Mouse (Mus musculus) left cerebral cortex, adult 18-20 months (tissue): ENCODE data around the gene Ces2g. TPM values are rescaled to one million over a fixed set of nuclear protein-coding genes. Genes with fewer than 3 reads are reported as not detected.

Source experiments
- DNase-seq, 2 experiments: peaks; one replicate each; pipeline ENCODE4 v3.0.0; 2021 to 2022; ENCODE audit warnings: low spot score in 2 of 2, mixed read lengths in 1 of 2
- long read RNA-seq, 2 experiments: library from polyadenylated mRNA; stranded (forward); transcript quantifications; one replicate each; pipeline ENCODE4 v2.0.0; 2021
- total RNA-seq, 2 experiments: library from RNA; stranded (reverse); gene quantifications; 2 replicates each; pipeline ENCODE4 v1.2.3; 2021

Gene Ces2g
- total RNA-seq: under 1 TPM; 0.21 to 0.45 TPM
- long read RNA-seq, experiment 1, partial matches to known transcripts: 1 of 1 reads
- long read RNA-seq, experiment 1, other reads (novel, unspliced or antisense): 0 of 1 reads
- long read RNA-seq, experiment 2, partial matches to known transcripts: 1 of 1 reads
- long read RNA-seq, experiment 2, other reads (novel, unspliced or antisense): 0 of 1 reads

DNA sequence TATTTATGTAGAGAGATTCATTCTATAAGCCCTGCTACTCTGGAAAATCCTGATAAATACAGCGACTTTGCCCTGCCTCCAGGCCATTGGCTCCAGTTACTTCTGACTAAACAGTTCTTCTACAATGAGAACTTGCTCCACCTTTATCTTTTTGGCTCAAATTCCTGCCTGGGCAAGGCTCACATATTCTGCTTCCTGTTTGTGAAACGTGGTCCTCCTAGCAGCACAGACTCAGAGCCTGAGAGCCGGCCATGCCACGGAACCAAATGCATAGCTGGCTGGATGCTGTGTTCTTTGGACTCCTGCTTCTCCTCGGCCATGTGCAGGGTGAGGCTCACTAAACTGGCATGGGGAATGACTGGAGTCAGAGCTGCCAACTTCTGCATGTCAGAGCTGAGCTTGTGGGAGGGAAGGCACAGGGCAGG is at the start of gene Ces2g:
Gene Ces2g, plus strand, starts transcription at position 182 of the 425 bp plus-strand sequence.
- DNase-seq: no peak

DNA sequence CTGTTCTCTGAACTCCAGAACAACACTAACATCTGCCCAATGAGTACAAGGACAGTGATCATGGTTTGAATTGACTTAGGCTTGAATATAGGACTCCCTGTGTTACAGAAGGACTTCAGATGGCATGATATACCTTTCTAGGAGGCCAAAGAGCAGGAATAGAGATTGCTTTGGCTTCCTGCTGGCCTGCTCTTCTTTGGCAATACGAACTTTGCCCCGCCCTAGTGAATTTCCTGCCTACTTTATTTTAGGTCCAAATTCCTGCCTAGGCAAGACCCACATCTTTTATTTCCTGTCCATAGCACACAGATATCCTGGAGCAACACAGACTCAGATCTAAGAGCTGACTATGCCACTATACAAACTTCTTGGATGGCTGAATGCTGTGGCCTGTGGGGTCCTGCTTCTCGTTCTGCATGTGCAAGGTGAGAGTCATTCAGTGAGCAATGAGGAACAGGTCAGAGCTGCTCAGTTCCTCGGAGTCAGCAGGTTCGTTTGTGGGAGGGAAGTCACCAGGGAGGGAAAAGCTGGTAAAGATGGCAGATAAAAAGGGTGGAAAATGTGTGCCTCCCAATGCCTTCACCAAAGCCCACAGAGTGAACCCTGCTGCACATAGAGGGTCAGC is 35.4 kb upstream of the Ces2g start, which contains the start of gene Ces2e:
Gene Ces2e, plus strand, starts transcription at position 289 of the 625 bp plus-strand sequence.
- no peak for DNase-seq

DNA sequence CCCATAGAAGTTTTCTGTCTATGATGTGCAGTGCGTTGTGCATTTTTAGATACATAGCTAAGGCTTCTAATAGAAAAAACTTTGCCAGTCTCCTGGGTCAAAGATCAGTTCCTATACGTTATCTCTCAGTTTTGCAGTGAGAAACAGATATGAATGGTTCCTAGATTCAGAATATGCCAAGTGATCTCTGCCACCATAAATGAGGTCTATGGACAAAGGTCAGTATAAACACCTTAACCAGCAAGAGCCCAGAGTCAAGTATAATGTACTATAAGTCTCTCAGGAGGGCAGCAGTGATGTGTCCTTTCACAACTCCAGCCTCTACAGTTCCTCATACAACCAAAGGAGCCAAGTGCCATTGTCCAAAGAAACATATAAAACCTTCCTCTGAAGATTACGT is 34.2 kb upstream of the Ces2g start:
- DNase-seq: no peak

DNA sequence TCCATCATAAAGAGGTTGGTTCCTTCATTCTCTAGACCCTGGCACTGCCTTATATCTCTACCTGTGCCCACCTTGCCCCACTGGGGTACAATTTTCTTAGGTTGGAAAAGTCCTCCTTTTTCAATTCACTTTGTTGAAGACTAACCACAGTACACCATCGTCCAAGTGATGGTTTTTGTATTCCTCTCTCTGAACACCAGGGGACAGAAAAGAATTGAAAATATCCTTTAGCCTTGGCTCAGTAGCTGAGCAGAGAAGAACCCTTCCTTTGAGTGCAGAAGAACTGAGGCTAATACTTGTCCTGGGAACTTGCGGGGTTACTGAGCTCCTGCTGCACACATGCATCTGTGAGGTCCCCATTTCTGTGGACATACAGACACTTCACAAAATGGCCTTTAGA is 16.9 kb upstream of the Ces2g start:
- DNase-seq: no peak

DNA sequence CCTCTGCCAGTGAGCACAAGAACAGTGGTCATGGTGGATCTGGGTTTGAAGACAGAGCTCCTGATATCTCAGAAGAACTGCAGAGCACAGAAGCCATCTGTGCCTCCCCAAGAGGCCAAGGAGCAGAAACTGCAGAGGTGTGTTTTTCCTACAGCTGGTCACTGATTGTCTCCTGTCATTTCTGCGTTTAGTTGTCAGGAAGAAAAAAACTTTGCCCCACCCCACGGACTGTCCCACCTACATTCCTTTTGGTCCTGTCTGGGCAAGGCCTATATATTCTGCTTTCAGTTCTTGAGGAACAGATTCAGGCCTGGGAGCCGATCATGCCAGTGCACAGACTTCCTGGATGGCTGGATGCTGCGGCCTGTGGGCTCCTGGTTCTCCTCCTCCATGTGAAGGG is 14.5 kb upstream of the Ces2g start, which contains the start of gene Ces2f:
Gene Ces2f, plus strand, starts transcription at position 301 of the 400 bp plus-strand sequence.
- no peak for DNase-seq

DNA sequence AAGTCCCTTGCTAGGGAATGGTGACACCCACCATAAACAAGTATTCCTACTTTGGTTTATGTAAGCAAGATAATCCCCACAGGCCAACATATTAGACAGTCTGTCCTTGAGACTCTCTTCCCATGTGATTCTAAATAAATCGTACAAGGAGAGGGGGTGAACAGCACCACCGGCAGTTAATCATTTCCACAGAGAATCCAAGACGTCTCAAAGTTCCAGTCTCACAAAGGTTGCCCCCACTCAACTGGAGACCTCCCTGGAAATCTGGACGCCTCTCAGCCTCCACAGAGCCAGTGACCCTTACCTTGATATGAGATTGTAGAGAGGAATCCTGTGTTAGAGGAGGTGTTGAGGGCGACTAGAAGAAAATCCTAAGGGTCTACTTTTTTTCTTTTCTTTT is 12.5 kb upstream of the Ces2g start:
- no peak for DNase-seq

DNA sequence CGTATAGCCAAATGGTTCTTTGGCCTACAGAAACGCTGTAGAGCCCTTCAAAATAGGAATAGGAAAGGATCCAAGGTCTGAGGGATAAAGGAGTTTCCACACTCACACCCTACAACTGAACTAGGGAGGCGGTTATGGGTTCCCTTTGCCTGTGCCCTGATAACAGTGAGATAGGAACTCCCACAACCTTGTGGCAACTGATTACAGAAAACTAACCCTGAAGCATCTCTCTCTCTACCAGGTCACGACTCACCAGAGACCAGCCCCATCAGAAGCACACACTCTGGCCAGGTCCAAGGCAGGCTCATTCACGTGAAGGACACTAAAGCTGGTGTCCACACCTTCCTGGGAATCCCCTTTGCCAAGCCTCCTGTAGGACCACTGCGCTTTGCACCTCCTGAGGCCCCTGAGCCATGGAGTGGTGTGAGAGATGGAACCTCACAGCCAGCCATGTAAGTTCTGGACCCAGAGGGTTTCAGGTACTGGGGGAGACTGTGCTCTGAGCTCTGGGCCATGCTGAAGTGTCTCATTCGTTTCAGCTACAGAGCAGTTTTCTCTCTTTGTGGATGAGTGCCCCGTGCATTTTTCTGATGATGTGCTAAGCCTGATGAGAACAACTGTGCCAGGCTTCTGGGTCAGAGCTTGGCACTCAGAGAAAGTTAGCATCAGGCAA is 847 bp downstream of the Ces2g start:
- no peak for DNase-seq

DNA sequence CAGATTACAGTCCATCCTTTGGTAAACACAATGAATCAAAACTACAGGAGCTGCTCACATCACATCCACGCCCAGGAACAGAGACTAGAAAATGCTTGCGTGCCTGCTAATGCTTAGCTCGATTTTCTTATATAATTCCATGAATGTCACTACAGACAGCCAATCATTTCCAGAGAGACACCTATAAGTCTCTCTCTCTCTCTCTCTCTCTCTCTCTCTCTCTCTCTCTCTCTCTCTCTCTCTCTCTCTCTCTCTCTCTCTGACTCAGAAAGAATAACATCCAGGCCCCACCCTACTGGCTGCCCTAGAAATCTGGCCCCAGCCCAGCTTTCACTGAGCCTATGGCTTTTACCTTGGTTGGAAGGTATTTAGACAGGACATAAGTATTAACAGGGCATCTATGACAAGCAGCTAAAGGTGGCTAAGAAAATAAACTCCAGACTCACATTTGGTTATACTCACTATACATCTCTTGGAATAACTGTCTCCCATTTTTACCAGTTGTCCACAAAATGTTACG is 1.9 kb downstream of the Ces2g start:
- DNase-seq: no peak

DNA sequence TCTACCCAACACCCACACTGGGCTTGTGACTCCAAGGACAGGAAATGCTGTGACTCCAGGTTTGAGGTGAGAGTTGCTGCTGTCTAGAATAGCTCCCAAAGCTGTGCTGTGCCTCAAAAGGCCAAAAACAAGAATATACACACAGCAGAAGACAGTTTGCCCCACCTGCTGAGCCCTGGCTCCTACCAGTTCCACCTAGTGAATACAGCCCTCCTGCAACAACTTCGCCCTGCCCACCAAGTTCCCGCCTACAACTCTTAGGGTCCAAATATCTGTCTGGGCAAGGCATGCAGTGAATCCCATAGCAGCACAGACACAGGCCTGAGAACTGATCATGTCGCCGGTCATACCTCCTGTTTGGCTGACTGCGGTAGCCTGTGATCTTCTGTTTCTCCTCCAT is 22.6 kb downstream of the Ces2g start:
- DNase-seq: no peak

DNA sequence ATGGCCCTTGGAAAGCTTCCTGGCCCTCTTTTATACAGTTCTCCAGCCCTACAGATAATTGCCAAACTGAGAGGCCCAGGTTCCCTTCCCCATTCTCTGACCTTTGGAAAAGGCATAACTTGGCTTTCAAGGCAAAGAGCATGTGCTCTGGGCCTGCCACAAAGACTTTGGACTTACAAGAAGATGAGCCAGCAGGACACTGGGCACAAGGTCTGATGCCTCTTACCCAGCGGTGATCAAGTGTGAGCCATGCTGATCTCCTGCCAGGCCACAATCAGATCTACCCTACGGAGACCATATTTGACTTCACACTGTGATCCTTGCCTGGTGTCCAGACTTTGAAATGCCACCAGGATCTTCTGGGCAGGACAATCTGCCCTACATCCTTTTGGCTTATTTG is 23.4 kb downstream of the Ces2g start:
- DNase-seq: no peak

DNA sequence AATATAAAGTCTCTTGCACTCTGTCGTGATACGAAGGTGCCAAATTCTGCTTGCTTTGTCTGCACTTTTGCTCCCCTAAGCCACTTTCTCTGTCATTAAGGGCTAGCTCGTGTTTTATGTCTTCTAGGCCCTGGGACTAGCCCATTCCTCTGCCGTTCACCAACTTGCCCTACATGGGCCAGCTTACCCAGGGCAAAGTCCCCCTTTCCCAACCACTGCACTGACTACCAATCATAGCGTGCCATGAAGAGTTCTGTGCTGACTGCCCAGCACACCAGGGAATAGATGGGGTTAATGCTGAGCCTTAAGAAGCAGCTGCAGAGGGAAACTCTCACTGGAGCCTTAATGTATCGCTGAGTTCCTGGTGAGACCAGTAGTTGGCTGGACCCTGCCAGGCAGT is 36.7 kb downstream of the Ces2g start:
- DNase-seq: no peak

DNA sequence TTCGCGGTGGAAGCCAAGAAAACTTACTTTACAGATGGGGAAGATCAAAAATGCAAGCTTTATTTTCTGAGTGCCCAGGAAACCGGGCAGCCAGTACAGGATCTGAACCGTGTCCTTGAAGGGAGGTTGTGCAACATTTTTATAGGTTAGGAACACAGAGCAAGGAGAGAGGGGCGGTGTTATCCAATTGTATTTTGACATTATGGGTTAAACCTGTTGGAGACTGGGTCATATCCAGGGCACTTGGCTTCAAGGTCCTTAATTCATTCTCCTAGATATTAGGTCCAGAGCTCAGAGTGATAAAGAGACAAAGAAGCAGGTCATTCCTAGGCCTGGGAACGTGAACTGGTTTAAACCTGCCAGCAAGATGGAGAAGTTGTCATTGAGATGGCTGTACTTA is 37.7 kb downstream of the Ces2g start:
- DNase-seq: no peak

DNA sequence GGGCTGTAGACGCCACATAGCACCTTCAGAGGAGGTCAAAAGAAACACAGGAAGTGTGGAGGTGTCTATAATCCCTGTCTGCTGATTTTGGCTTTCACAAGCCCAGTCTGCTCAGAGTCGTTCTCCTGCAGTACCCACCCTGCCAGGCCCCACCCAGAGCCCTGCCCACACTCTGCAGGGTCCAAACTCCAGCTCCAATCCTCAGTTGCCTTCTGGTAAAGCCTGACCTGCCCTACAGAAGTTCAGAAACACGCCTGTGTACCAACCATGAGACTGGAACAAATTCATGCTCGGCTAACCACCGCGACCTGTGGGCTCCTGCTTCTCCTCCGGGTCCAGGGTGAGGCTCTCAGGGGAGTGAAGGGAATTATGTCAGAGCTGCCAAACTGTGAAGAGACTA is 39.1 kb downstream of the Ces2g start, which contains the start of gene Ces2h:
Gene Ces2h, plus strand, starts transcription at position 268 of the 400 bp plus-strand sequence.
- no peak for DNase-seq

DNA sequence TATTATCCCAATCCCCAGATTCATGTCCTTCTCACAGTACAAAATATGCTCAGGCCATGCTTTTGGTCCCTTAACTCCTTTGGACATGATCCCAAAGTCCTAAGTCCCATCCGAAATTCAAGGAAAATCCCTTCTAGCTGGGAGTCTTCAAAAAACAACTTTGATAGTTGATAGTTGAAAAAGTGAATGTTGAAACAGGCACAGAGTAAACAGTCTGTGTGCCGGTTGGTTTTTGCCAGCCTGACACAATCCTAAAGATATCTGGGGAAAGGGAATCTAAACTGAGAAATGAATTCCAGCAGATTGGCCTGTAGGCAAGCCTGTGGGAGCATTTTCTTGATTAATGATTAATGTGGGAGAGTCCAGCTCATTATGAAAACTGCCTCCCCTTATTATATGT is 48.5 kb downstream of the Ces2g start:
- no peak for DNase-seq

DNA sequence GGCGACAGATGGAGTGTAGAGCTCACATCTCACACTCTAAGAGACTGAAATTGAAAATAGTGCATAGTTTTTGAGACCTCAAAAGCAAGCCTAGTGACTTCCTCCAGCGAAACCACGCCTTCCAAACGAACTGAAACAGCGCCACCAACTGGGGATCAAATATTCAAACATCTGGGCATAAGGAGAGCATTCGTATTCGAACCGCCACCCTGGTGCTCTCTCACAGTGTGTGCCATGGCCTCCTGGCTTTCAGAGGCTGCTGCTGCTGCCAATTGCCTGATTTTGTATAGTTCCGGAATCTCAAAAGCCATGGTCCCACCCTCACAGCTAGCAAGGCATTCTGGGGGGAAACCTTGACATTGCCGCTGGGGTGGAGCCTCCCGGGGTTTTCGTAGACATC is 49.6 kb downstream of the Ces2g start:
- DNase-seq: no peak

DNA sequence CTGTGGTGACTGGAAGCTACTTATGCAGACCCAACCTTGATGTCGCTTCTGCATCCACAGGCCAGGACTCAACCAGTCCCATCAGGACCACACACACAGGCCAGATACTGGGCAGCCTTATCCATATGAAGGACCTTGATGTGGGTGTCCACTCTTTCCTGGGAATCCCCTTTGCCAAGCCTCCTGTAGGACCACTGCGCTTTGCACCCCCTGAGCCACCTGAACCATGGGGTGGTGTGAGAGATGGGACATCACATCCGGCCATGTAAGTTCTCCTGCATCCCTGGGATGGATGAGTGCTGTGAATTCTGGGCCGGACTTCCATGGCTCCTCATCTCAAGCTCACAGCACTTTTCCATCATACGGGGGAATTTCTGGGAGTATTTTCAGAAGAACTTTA is 52.9 kb downstream of the Ces2g start:
- no peak for DNase-seq

Other genes with a start within 250 kb of the Ces2g start
- not detected for gene Ces2a, start 227.7 kb upstream of the Ces2g start, total RNA-seq
- gene Ces2b, start 130.1 kb upstream of the Ces2g start, total RNA-seq: not detected
- not detected for gene Ces2c, start 114.7 kb upstream of the Ces2g start, total RNA-seq
- gene Ces2e, start 35.5 kb upstream of the Ces2g start, total RNA-seq: not detected
- gene Ces2f, start 14.4 kb upstream of the Ces2g start, total RNA-seq: not detected
- not detected for gene Ces2h, start 39.1 kb downstream of the Ces2g start, total RNA-seq
- gene Ces3a, start 86.9 kb downstream of the Ces2g start, total RNA-seq: not detected
- gene Ces3b, start 122.0 kb downstream of the Ces2g start, total RNA-seq: not detected
- gene Ces4a, start 170.1 kb downstream of the Ces2g start, total RNA-seq: not detected
- 10 to 100 TPM; 19.4 to 24.7 TPM for gene Cbfb, start 209.0 kb downstream of the Ces2g start, total RNA-seq